Mouse (Mus musculus): Measurements from ENCODE around the gene Cox20. TPM values are rescaled to one million over a fixed set of nuclear protein-coding genes. Genes with fewer than 3 reads are reported as not detected.
"Not testable (repeated sequence)": the region's sequence is repeated elsewhere in the genome, so short reads cannot be mapped to it uniquely, and the experiment has no call there.

Cox20 gene
- polyA plus RNA-seq (2017; shearing (Covaris generic)) = 100 to 1,000 TPM; 151 to 205 TPM

GRCm38 (mm10) chr1:178318389-178319184, at the start of gene Cox20:
Gene Cox20 (plus strand): TSS chr1:178319130.
- ATAC-seq = peak; percentile 79

- ATAC-seq = no peak
Observed at GRCm38 (mm10) chr1:178270635-178271034, 48.3 kb upstream of the Cox20 start.

- ATAC-seq = no peak
Observed at GRCm38 (mm10) chr1:178275174-178275730, 43.7 kb upstream of the Cox20 start.

DNA sequence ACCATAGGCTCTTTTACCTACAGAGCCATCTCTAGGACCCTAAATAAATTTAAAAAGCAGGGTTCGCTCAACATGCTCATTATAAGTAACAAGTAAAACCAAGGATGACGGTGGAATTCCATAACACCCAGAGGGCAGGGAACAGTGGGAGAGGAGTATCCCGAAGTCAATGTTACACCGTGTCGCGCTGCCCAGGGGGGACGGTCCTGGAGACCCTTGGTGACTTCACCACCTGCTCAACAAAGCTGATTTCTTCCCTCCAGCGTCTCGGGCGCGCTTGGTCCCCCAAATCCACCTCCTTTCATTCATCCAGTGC, 43.2 kb upstream of the Cox20 start:
- no peak for ATAC-seq

- no peak for ATAC-seq
Observed at GRCm38 (mm10) chr1:178276054-178276911, 42.6 kb upstream of the Cox20 start.

GRCm38 (mm10) chr1:178283314-178283713, 35.6 kb upstream of the Cox20 start:
- ATAC-seq = not testable (repeated sequence)

DNA sequence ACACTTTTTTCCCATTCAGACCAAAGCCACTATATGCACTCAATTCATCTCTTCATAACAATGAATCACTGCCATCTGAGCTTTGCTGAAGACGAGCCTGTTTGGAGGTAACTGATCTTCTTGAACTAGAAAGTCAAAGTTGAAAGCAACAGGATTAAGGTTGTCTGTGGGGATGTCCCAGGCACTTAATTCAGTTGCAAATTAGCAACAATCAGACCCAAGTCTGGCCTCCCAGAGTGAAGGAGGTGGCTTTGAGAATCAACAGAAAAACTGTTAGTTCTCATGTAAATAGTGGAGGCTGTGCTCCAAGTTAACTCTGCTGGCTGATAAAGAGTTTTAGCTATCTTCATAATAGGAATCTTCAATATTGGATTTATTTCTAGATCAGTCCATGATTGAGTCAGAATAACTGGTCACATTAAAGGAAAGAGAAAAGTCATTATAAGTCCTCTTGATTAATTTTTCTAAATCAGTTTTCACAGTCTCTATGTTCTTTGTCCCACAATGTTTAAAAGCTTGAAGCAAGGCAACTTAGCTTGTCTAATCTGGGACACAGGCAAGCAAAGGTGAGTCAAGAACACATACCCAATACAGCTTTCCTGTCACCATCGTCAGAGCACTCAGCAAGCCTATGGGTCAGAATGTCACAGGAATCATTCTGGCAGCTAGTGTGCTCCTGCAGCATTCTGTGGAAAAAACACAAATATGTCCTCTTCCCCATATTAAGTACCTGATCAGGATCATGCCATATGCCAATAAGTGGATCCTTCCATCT, 34.8 kb upstream of the Cox20 start:
- no peak for ATAC-seq

- ATAC-seq = no peak
Observed at GRCm38 (mm10) chr1:178287601-178288176, 31.2 kb upstream of the Cox20 start.

DNA sequence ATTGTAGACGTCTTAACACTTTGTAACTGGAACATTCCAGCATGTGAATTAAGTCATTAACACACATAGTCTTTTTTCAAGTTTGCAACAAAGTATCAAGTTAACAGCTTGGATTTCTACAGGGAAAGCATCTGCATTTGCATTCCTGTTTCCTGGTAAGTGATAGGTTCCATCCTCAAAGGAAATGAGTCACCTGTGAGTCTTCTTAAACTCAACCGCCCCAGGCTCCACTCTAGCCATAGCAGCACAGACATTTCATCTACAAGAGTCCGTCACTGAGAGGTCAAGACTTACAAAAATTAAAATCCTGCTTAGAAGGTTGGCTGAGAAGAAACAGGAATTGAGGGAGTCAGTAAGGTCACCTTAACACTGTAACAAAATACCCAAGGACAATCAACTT, 27.2 kb upstream of the Cox20 start:
- ATAC-seq = no peak

DNA sequence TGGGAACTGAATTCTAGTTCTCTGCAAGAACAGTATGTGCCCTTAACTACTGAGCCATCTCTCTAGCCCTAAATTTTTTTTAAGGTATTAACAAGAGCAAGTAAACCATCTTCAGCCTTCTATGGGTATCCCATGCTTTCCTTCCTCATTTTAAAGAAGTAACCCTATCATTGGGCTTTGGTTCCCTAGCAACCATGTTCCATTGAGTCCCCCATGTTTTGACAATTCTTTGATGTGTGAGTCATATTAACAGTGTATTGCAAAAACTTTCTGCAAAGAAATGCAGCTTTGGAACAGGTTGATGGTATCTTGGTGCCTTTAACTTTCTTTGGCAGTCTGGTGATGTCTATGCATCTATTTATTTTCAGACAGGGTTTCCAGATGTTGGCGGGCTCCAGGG, 24.9 kb upstream of the Cox20 start:
- ATAC-seq = no peak

DNA sequence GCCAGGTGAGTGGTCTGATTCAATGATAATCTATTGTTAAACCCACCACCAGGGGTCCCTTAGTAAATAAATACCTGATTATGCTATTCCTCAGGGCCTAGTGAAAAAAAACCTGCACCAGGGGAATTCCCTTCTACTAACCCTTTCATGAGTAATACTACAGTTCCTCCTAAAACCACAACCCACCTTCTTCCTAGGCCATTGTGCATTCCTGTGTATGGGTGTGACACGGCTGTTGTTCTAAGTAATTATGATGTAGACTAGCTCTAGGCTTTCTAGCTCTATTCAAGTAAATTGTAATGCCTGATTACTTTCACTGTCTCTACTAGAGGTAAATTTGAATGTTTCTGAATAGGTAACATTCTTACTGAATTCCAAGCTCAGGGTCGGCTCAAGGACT, 17.7 kb upstream of the Cox20 start:
- not testable (repeated sequence) for ATAC-seq

DNA sequence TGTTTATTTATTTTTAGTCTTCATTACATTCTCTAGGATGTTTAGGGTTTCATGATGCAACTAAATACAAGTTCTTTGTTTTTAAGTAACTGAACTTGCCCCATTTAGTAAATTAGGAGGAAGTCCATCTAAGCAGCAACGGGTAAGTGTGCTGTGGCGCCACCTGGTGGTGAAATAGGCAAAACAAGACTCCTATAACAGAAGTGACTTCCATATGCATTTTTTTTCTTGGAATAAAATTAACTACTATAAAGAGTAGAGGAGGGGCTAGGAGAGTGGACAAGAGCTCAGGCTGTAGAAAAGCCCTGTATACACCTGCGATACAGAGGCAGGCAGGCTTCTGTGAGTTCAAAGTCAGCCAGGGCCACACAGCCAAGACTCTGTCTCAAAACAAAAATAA, 15.5 kb upstream of the Cox20 start:
- peak; percentile 51 for ATAC-seq

DNA sequence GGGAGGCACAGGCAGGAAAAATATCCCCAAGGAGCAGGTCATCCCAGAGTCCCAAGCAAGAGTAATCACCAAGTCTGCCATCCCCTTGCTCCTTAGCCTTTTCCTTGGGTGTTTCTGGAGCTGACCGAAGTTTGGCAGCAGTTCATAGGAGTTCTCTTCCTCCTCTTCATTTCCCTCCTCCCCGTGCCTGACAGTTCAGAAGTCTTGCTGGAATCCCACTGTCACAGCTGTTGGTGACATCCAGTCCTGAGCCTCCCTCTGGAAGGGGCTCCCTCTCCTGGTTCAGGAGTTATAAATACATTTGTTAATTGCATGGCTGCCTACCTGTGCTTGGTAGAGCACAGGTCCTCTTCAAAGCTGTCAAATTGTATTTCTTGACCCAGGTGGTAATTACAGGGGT, 9.4 kb upstream of the Cox20 start:
- ATAC-seq = no peak

DNA sequence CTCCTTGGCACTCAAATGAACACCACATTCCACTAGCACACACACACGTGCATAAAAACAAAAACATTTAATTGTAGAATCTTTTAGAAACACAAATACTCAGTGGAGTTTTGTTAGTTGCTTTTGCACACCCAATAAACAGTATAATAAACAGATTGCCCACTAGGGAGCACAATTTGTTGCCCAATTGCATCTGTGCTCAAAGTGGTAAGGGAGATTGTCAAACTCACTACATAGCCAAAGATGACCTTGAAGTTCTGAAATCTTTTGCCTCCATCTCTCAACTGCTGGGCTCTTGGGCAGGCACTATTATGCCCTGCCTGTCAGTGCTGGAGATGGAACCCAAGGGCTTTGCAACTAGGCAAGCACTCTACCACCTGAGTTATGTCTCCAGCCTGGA, 8.8 kb upstream of the Cox20 start:
- peak; percentile 45 for ATAC-seq

DNA sequence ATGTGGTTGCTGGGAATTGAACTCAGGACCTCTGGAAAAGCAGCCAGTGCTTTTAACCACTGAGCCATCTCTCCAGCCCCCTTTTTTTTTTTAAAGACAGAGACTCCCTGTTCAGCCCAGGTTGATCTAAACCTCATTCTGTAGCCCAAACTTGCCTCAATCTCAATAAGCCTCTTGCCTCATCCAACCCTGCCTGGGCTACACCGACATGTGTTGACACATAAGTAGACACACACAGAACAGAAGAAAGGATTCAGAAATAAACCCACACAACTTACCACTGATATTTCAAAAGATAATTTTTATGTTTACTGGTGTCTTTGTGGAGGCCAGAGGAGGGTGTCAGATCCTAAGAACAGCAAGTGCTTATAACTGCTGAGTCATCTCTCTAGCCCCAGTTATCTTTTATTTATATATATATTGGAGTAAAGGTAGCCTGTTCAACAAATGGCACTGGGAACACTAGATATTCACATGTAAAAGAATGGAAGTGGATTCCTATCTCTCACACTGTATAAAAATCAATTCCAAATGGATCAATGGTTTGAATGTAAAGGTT, 5.8 kb upstream of the Cox20 start:
- ATAC-seq = no peak

GRCm38 (mm10) chr1:178314236-178314635, 4.7 kb upstream of the Cox20 start:
- ATAC-seq = no peak

DNA sequence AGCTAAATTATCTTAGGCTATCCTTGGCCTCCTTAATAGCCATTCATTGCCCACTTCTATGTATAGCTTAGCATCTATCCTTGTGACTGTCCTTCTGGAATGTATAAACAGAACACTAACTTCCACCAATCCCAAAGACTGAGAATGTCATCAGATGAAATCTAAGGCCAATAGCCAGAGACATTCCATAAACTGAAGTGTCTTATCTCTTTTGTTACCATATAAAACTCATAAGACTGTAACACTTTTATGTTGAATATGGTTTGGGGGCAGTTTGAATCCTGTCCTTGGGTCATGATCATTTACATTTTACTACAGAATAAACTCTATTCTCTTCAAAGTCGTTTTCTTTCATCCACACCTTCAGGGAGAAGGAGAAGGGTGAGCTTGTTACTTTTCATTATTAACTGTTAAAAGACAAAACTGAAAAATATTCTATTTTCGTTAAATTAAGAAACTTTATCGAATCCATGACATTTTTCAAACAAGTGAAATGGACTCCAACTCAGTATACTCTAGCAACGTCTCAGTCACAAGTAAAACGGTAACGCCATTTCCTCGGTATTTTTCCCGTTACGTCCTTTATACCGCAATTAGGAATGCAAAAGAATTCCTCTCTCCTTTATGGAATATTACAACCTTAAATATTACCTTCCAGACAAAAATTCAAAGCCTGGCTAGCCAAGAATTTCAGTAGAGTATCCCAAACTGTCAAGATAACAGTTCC, 1.5 kb upstream of the Cox20 start:
- no peak for ATAC-seq

DNA sequence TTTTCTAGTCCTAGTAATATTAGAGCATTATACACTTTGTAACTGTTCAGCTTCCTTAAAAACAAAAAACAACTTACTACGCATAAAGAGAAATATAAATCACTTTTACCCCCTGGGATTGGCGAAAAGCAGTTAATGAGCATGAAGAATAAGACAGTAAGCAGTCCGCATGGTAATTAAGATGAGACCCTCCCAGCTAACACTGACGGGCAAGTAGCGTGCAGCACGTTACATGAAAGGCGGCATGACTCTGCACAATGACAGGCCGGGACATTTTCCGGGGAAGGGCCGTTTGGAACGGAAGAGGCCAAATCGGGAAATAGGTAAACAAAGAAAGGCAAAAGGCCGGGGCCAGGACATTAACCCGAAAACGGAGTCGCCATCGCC, 935 bp upstream of the Cox20 start:
- peak; percentile 41 for ATAC-seq

- ATAC-seq = no peak
Observed at GRCm38 (mm10) chr1:178319295-178320037, 536 bp downstream of the Cox20 start.

DNA sequence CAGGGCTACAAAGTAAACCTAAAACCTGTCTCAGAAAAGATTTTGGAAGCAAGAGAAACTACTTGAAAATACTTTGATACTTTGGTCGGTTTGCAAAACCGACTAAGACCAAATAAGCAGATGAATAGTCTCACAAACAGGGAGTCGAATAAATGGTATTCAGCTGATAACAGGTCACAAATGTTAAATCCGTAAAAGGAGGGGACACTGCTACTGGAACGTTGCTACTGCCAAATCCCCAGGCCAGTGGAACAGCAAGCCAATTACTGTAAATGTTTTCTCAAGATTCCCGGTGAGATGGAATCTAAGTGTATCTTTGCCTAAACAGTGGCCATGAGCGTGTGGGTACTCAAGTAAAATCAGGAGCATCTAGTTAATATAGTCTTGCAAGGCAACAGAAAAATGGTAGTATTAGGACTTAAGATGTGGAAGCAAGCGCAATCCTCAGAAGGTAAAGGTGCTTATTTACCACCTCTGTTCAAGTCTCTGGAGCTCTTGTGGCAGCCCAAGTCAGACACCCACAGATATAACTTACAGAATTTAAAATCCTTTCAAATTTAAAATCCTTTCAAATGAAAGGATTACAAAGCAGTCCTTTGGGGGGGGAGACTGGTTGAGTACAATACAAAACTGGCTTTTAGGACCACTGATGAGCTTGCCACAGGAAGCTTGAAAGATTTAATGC, 1.2 kb downstream of the Cox20 start:
- ATAC-seq = no peak
